Comparison of ENCODE assay signal across 9 mouse cellular contexts in the genomic region with DNA sequence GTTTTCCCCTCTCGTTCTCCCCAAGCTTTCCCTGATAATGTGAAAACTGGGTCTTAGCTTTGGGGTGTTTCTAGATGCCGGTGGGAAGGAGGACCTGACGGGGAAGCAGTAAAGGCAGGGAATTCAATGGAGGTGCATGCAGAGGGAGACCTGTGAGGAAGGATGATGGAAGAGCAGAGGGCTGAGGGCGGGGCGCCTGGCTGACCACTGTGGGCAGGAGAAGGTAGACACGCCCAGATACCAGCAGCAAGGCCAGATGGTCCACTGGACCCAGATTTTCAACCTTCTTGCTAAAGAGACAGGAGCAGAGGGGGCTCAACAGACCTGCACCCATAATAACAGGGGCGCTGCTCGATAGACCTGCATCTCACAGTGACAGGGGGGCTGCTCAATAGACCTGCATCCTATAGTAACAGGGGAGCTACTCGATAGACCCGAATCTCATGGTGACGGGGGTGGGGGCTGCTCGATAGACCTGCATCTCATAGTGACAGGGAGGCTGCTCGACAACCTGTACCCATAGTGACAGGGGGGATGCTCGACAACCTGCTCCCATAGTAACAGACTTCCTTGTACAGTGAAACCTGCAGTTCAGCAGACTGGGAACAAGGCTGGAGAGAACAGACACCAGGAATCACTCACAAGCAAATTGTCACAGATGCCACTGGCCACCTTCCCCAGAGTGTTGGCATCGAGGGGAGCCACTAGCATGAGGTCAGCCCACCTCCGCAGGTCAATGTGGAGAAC. TPM values are rescaled to one million over a fixed set of nuclear protein-coding genes. Genes with fewer than 3 reads are reported as not detected.
DNase-seq lines count a peak whose midpoint lies in the region; ATAC-seq and TF ChIP-seq lines count a peak whose summit lies in the region.
"Had no signal": no experiment of that assay in that cellular context is flagged by ENCODE, and none has a peak within 500 bp of the region (broad histone marks: within the 10 kb centered on the region; RNA-seq: fewer than 3 reads in every experiment).

No protein-coding gene starts in this region.

- H3K27me3 ChIP-seq in heart, embryonic 13.5 days (replicated peaks), result no peaks in the 10 kb centered on the region; the same call in 1 of the 2 replicates
- H3K27me3 ChIP-seq in megakaryocyte, embryonic 14.5 days (replicated peaks), result no peaks in the 10 kb centered on the region
- H3K27me3 ChIP-seq in heart, postnatal 0 days (ENCODE audit: control insufficient read depth, insufficient read depth, low read length), result no peaks in the 10 kb centered on the region
- no peaks in the 10 kb centered on the region for H3K27me3 ChIP-seq in neural tube, embryonic 15.5 days (replicated peaks)

- no peak for ATAC-seq in heart, embryonic 13.5 days (ENCODE audit: extremely low read depth, insufficient number of reproducible peaks, low FRiP score, low TSS enrichment)
- no peak for ATAC-seq in megakaryocyte, adult 5-6 weeks (ENCODE audit: poor library complexity, severe bottlenecking)
- ATAC-seq in heart, postnatal 0 days (ENCODE audit: insufficient read depth, low read depth), result no peak
- 0 out of 2 replicates have a peak, but pooled peaks have one; percentile 15 for ATAC-seq in neural tube, embryonic 15.5 days (ENCODE audit: low FRiP score)

- H3K4me2 ChIP-seq in heart, embryonic 13.5 days, result peak overlapping the region; percentile 55
- 0 out of 2 replicates have a peak overlapping the region, but pooled peaks have one; percentile 33 for H3K4me2 ChIP-seq in heart, postnatal 0 days (ENCODE audit: low read depth, low read length)
- no peak overlapping the region for H3K4me2 ChIP-seq in neural tube, embryonic 15.5 days

- no peak for DNase-seq in heart, postnatal 25 days (ENCODE audit: low spot score)
- no peak for DNase-seq in heart, postnatal 0 days (ENCODE audit: low spot score)
- DNase-seq in c-Kit-positive CD71-positive TER-119-positive erythroid progenitor cells, embryonic 14.5 days (ENCODE audit: low spot score), result no peak
- no peak for DNase-seq in kidney, adult 18-20 months
- DNase-seq: cerebellum, postnatal 25 days had no signal

- WGBS in heart, embryonic 13.5 days, result 75% methylated on average over 16 of the region's 16 CpGs
- WGBS in heart, postnatal 0 days, result 81% methylated on average over 16 of the region's 16 CpGs
- WGBS in neural tube, embryonic 15.5 days, result 87% methylated on average over 16 of the region's 16 CpGs

- H3K4me3 ChIP-seq in heart, embryonic 13.5 days, result no peak overlapping the region
- peak overlapping the region; percentile 84 for H3K4me3 ChIP-seq in megakaryocyte, embryonic 14.5 days (replicated peaks)
- no peak overlapping the region for H3K4me3 ChIP-seq in heart, postnatal 0 days (ENCODE audit: low read depth, low read length)
- H3K4me3 ChIP-seq in neural tube, embryonic 15.5 days (replicated peaks), result no peak overlapping the region

- TF ChIP-seq EP300 in heart, postnatal 0 days (IDR thresholded peaks at IDR 0.05; ENCODE audit: low read depth), result no peak

- H3K9me3 ChIP-seq in heart, embryonic 13.5 days, result no peaks in the 10 kb centered on the region
- no peaks in the 10 kb centered on the region for H3K9me3 ChIP-seq in megakaryocyte, embryonic 14.5 days
- H3K9me3 ChIP-seq in heart, postnatal 0 days (replicated peaks; ENCODE audit: control insufficient read depth, low read length), result no peaks in the 10 kb centered on the region
- no peaks in the 10 kb centered on the region for H3K9me3 ChIP-seq in neural tube, embryonic 15.5 days (replicated peaks)

- TF ChIP-seq CTCF in heart, postnatal 0 days (IDR thresholded peaks at IDR 0.05; ENCODE audit: low read depth), result no peak

- peaks cover 7% of the 10 kb centered on the region; the same call in 1 of the 2 replicates for H3K36me3 ChIP-seq in heart, embryonic 13.5 days
- peaks cover 73% of the 10 kb centered on the region for H3K36me3 ChIP-seq in megakaryocyte, embryonic 14.5 days (replicated peaks; ENCODE audit: low read length)
- H3K36me3 ChIP-seq in heart, postnatal 0 days (replicated peaks; ENCODE audit: control insufficient read depth, insufficient read depth, low read length), result no peaks in the 10 kb centered on the region
- peaks cover 2% of the 10 kb centered on the region; the same call in 1 of the 2 replicates for H3K36me3 ChIP-seq in neural tube, embryonic 15.5 days

- H3K27ac ChIP-seq in heart, embryonic 13.5 days (replicated peaks), result peak overlapping the region; percentile 92
- H3K27ac ChIP-seq in heart, postnatal 0 days (ENCODE audit: low read depth), result peak overlapping the region; percentile 86
- H3K27ac ChIP-seq in neural tube, embryonic 15.5 days (replicated peaks), result peak overlapping the region; percentile 73

- H3K4me1 ChIP-seq in heart, embryonic 13.5 days, result peaks cover 47% of the 10 kb centered on the region
- H3K4me1 ChIP-seq in megakaryocyte, embryonic 14.5 days, result peaks cover 98% of the 10 kb centered on the region
- H3K4me1 ChIP-seq in heart, postnatal 0 days (ENCODE audit: control insufficient read depth, insufficient read depth), result peaks cover 34% of the 10 kb centered on the region
- H3K4me1 ChIP-seq in neural tube, embryonic 15.5 days, result peaks cover 19% of the 10 kb centered on the region

- H3K9ac ChIP-seq in heart, embryonic 13.5 days, result peak overlapping the region; percentile 57
- H3K9ac ChIP-seq in heart, postnatal 0 days (replicated peaks; ENCODE audit: low read depth, low read length), result peak overlapping the region; percentile 42
- H3K9ac ChIP-seq in neural tube, embryonic 15.5 days (replicated peaks), result no peak overlapping the region

- intact Hi-C loops in heart, postnatal 25 days (cut with DNase I), result no loop called here

RNA-seq across cellular contexts. Expression of a gene that starts 20.2 kb away (rescaled TPM):
- 15.0 and 18.7 TPM in 2 replicates for polyA plus RNA-seq in heart, embryonic 13.5 days (2015; fragmentation: Nextera tagmentation; extraction: Ambion mirVana)
- 1 to 10 TPM; 7.8 to 8.7 TPM for total RNA-seq in heart, postnatal 25 days (2021)
- polyA plus RNA-seq in megakaryocyte, embryonic 14.5 days (2012; ENCODE audit: insufficient read depth, low replicate concordance), result 20.9 and 74.6 TPM in 2 replicates
- 15.6 and 19.2 TPM in 2 replicates for total RNA-seq in megakaryocyte, adult 5-6 weeks (2015)
- total RNA-seq in megakaryocyte, adult 5-6 weeks (2017), result 14.5 and 19.2 TPM in 2 replicates
- total RNA-seq in heart, postnatal 0 days (2014; rRNA removed; ENCODE audit: low replicate concordance), result 14.0 and 14.1 TPM in 2 replicates
- 14.1 and 14.3 TPM in 2 replicates for polyA plus RNA-seq in heart, postnatal 0 days (2015; fragmentation: Nextera tagmentation; extraction: Ambion mirVana)
- 18.4 and 22.7 TPM in 2 replicates for polyA plus RNA-seq in neural tube, embryonic 15.5 days (2015; fragmentation: Nextera tagmentation; extraction: Ambion mirVana)

RNA-seq across cellular contexts. Expression of a gene that starts 48.2 kb away (rescaled TPM):
- polyA plus RNA-seq in heart, embryonic 13.5 days (2015; fragmentation: Nextera tagmentation; extraction: Ambion mirVana), result 9.8 and 10.0 TPM in 2 replicates
- total RNA-seq in heart, postnatal 25 days (2021), result 1 to 10 TPM; 4.9 to 5.1 TPM
- 14.1 and 30.9 TPM in 2 replicates for polyA plus RNA-seq in megakaryocyte, embryonic 14.5 days (2012; ENCODE audit: insufficient read depth, low replicate concordance)
- total RNA-seq in megakaryocyte, adult 5-6 weeks (2015), result 0.30 and 0.33 TPM in 2 replicates
- 0.04 and 0.28 TPM in 2 replicates for total RNA-seq in megakaryocyte, adult 5-6 weeks (2017)
- total RNA-seq in heart, postnatal 0 days (2014; rRNA removed; ENCODE audit: low replicate concordance), result 16.1 and 19.6 TPM in 2 replicates
- polyA plus RNA-seq in heart, postnatal 0 days (2015; fragmentation: Nextera tagmentation; extraction: Ambion mirVana), result 7.0 TPM in 2 replicates
- 91.1 and 112 TPM in 2 replicates for polyA plus RNA-seq in neural tube, embryonic 15.5 days (2015; fragmentation: Nextera tagmentation; extraction: Ambion mirVana)
